Mouse (Mus musculus) liver, postnatal 0 days (tissue): Measurements from ENCODE around the gene Sox8.

Experiments used
- CTCF ChIP-seq: sonication (generic); IDR thresholded peaks from 2 replicates; pipeline ENCODE4 v1.5.1; 2016; ENCODE audit warnings: antibody characterized with exemption, low read depth
- EP300 ChIP-seq: IDR thresholded peaks from 2 replicates; pipeline ENCODE4 v1.6.1; 2016; ENCODE audit warnings: antibody characterized with exemption, low read depth, mild to moderate bottlenecking

DNA sequence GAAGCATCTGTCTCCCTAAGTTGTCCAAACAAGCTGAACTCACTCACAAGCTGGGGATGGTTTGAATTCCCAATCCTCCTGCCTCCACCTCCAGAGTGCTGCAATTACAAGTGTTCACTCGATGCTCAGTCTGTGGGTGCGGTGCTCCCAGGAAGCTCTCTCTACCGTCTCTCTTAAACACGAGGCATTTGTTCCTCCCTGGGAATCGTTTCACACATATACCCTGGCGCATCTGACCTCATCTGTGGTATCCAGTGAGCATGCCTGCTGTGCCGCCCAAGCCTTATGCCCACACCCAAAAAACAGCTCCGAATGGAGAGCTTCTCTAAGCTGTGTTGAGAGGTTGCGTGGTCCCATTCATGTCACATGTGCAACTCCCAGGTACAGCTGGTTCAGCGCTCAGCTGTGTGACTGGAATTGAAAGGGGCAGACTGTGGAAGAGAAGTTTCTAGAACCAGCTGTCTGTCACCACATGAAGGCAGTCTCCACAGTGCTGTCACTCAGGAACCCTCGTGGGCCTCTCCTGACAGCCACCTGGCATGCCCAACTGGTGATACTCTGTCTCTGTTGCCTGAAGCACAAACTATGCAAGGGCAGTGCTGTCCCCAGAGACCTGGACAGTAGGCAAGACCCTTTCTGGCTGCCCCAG, 37.8 kb upstream of the Sox8 start:
- TF ChIP-seq CTCF = no peak
- no peak for TF ChIP-seq EP300
